Mouse (Mus musculus) megakaryocyte, embryonic 14.5 days (primary cell): ENCODE measurements at regions not wholly inside any gene's neighbourhood (a gene's known extent, or its start where the extent isn't known, plus 50 kb on each side); places are given as distances from the start of the nearest gene placed in this dataset.

ENCODE experiments used
- FLI1 ChIP-seq: IDR thresholded peaks from 2 replicates; pipeline ENCODE4 v1.6.1; 2012; ENCODE audit warnings: low read length, inconsistent platforms, mixed read lengths
- GATA1 ChIP-seq: IDR thresholded peaks from 3 replicates; pipeline ENCODE4 v1.6.1; 2012; ENCODE audit warnings: mixed read lengths, low read length, inconsistent platforms, borderline replicate concordance

DNA sequence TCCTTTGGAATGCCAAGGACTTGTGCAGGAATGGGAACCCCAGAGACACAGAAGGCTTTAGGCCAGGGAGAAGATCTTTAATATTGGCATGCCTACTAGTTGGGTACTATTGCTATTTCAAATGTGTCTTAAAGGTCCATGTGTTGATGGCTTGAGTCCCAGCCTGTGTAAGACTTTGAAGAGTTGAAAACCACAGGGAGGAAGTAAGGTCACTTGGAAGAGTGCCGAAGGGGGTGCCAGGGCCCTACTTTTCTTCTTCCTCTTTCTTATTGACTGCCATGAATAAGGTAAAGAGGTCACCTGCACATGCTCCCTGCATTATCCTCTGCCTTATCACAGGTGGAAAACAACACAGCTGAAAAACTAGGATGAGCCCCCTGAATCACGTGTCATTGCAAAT, 56.1 kb upstream of the Nrp1 start:
- TF ChIP-seq GATA1 (no peak), FLI1 (no peak)
